Mouse (Mus musculus) midbrain, embryonic 10.5 days (tissue): Measurements from ENCODE around the gene Ep400. TPM values are rescaled to one million over a fixed set of nuclear protein-coding genes. Genes with fewer than 3 reads are reported as not detected.
A peak's percentile ranks its signal among the peaks of the same experiment; 100 is the strongest.

ENCODE experiments used
- DNase-seq: peaks from one replicate; pipeline ENCODE4 v3.0.0-alpha.2; 2017; ENCODE audit warnings: low spot score
- H3K27ac ChIP-seq: fragments of 300-500 bp; sonication (generic); replicated peaks from 2 replicates; pipeline ENCODE4 v1.5.1; 2016; ENCODE audit warnings: mild to moderate bottlenecking
- H3K27me3 ChIP-seq: fragments of 300-500 bp; sonication (generic); 2 replicates; pipeline ENCODE4 v1.6.1; 2016; ENCODE audit warnings: low read depth, mild to moderate bottlenecking; ENCODE audit not compliant: poor library complexity, severe bottlenecking
- H3K36me3 ChIP-seq: fragments of 300-500 bp; sonication (generic); 2 replicates; pipeline ENCODE4 v1.6.1; 2016; ENCODE audit warnings: mild to moderate bottlenecking, moderate library complexity
- H3K4me1 ChIP-seq: fragments of 300-500 bp; sonication (generic); 2 replicates; pipeline ENCODE4 v1.6.1; 2016
- H3K4me3 ChIP-seq: fragments of 300-500 bp; sonication (generic); 2 replicates; pipeline ENCODE4 v1.5.1; 2016; ENCODE audit warnings: mild to moderate bottlenecking, moderate library complexity
- H3K9me3 ChIP-seq: fragments of 300-500 bp; sonication (generic); replicated peaks from 2 replicates; pipeline ENCODE4 v1.6.1; 2016; ENCODE audit warnings: mild to moderate bottlenecking
- WGBS: fragments of 180-500 bp; shearing (Covaris S2); methylation state at CpG from one replicate; pipeline ENCODE4 v1.1.7; 2016; 5-methylcytosine and 5-hydroxymethylcytosine counted together
- microRNA-seq: library from miRNA; unstranded; fragments of <30 nt; microRNA quantifications from one replicate; pipeline ENCODE4, GENCODE M21; 2017
- polyA plus RNA-seq: library from polyadenylated mRNA; unstranded; fragments of >200 nt; fragmentation: Nextera tagmentation; extraction: Ambion mirVana; gene quantifications from 2 replicates; pipeline ENCODE4 v1.2.1, GENCODE M21; 2016

Ep400 gene
- polyA plus RNA-seq, 1 experiment from 2014 or later: 57.5 TPM

- H3K4me1 ChIP-seq: peaks cover 5% of the 10 kb centered on the region
- H3K27me3 ChIP-seq: no peaks in the 10 kb centered on the region
- DNase-seq: no peak
- H3K36me3 ChIP-seq: no peaks in the 10 kb centered on the region
- no peak overlapping the region for H3K4me3 ChIP-seq
- 83% methylated on average over 7 of the region's 7 CpGs for WGBS
- peaks cover 10% of the 10 kb centered on the region; the same call in 1 of the 2 replicates for H3K9me3 ChIP-seq
- no peak overlapping the region for H3K27ac ChIP-seq
Measured at GRCm38 (mm10) chr5:110638306-110639074, 132.0 kb downstream of the Ep400 start.

GRCm38 (mm10) chr5:110635951-110636707, 134.4 kb downstream of the Ep400 start:
- Histone ChIP-seq H3K4me1 (peaks cover 5% of the 10 kb centered on the region), H3K36me3 (no peaks in the 10 kb centered on the region), H3K9me3 (no peaks in the 10 kb centered on the region), H3K4me3 (no peak overlapping the region), H3K27ac (no peak overlapping the region), H3K27me3 (no peaks in the 10 kb centered on the region)
- WGBS: 45% methylated on average over 6 of the region's 6 CpGs
- no peak for DNase-seq

GRCm38 (mm10) chr5:110629525-110630120, 140.9 kb downstream of the Ep400 start:
- no peak for DNase-seq

GRCm38 (mm10) chr5:110628156-110628555, 142.4 kb downstream of the Ep400 start:
- peak overlapping the region; percentile 21; the same call in 1 of the 2 replicates for H3K4me3 ChIP-seq
- 32% methylated on average over 19 of the region's 19 CpGs for WGBS

More at GRCm38 (mm10) chr5:110629525-110630120, 140.9 kb downstream of the Ep400 start:
- no peak overlapping the region for H3K27ac ChIP-seq
- WGBS: 84% methylated on average over 2 of the region's 2 CpGs
- no peak overlapping the region for H3K4me3 ChIP-seq
- 0 out of 2 replicates have a peak, but pooled peaks cover 4% of the 10 kb centered on the region for H3K27me3 ChIP-seq
- peaks cover 6% of the 10 kb centered on the region for H3K4me1 ChIP-seq
- no peaks in the 10 kb centered on the region for H3K9me3 ChIP-seq
- H3K36me3 ChIP-seq: no peaks in the 10 kb centered on the region

GRCm38 (mm10) chr5:110627351-110627750, 143.2 kb downstream of the Ep400 start:
- Histone ChIP-seq H3K36me3 (no peaks in the 10 kb centered on the region), H3K9me3 (no peaks in the 10 kb centered on the region), H3K4me1 (peaks cover 6% of the 10 kb centered on the region), H3K27ac (no peak overlapping the region), H3K27me3 (0 out of 2 replicates have a peak, but pooled peaks cover 4% of the 10 kb centered on the region), H3K4me3 (no peak overlapping the region)
- WGBS: 81% methylated on average over 10 of the region's 10 CpGs
- DNase-seq: no peak

More at GRCm38 (mm10) chr5:110628156-110628555, 142.4 kb downstream of the Ep400 start:
- Histone ChIP-seq H3K4me1 (peaks cover 6% of the 10 kb centered on the region), H3K27me3 (0 out of 2 replicates have a peak, but pooled peaks cover 4% of the 10 kb centered on the region), H3K9me3 (no peaks in the 10 kb centered on the region), H3K27ac (peak overlapping the region; percentile 28; the same call in 1 of the 2 replicates), H3K36me3 (no peaks in the 10 kb centered on the region)
- no peak for DNase-seq

GRCm38 (mm10) chr5:110624319-110624718, 146.2 kb downstream of the Ep400 start:
- no peaks in the 10 kb centered on the region for H3K9me3 ChIP-seq
- H3K27ac ChIP-seq: no peak overlapping the region
- peaks cover 6% of the 10 kb centered on the region for H3K4me1 ChIP-seq
- 87% methylated on average over 2 of the region's 2 CpGs for WGBS
- H3K4me3 ChIP-seq: no peak overlapping the region
- H3K27me3 ChIP-seq: 0 out of 2 replicates have a peak, but pooled peaks cover 4% of the 10 kb centered on the region
- H3K36me3 ChIP-seq: no peaks in the 10 kb centered on the region
- no peak for DNase-seq

GRCm38 (mm10) chr5:110619226-110619625, 151.3 kb downstream of the Ep400 start:
- Histone ChIP-seq H3K4me1 (no peaks in the 10 kb centered on the region), H3K27ac (no peak overlapping the region), H3K27me3 (no peaks in the 10 kb centered on the region), H3K9me3 (no peaks in the 10 kb centered on the region), H3K36me3 (no peaks in the 10 kb centered on the region), H3K4me3 (no peak overlapping the region)
- 92% methylated on average over 6 of the region's 6 CpGs for WGBS
- DNase-seq: no peak

Small RNA genes lying within 50 kb of the gene (microRNA-seq; reads per million reads assigned to microRNA genes)
- gene Mir7026: 3.9 reads per million, percentile 8 among the genes with 10 or more reads in this experiment

Other genes with a start within 250 kb of the Ep400 start
- gene Galnt9, start 226.4 kb downstream of the Ep400 start, polyA plus RNA-seq: 3.4 and 7.3 TPM in 2 replicates
- 77.7 and 91.9 TPM in 2 replicates for gene Noc4l, start 117.3 kb downstream of the Ep400 start, polyA plus RNA-seq
- 31.0 and 33.1 TPM in 2 replicates for gene Ddx51, start 117.3 kb downstream of the Ep400 start, polyA plus RNA-seq
- gene Pus1, start 9.9 kb upstream of the Ep400 start, polyA plus RNA-seq: 35.6 and 41.3 TPM in 2 replicates
- 18.4 and 23.6 TPM in 2 replicates for gene Ulk1, start 39.4 kb upstream of the Ep400 start, polyA plus RNA-seq
- gene Hscb, start 69.1 kb upstream of the Ep400 start, polyA plus RNA-seq: 26.9 and 28.1 TPM in 2 replicates
- gene Chek2, start 69.3 kb upstream of the Ep400 start, polyA plus RNA-seq: 39.5 and 44.3 TPM in 2 replicates
- gene Ttc28, start 109.1 kb upstream of the Ep400 start, polyA plus RNA-seq: 9.4 and 14.9 TPM in 2 replicates